Mouse (Mus musculus) liver, adult 2 months (tissue): ENCODE measurements around the gene Ldah.

Source experiments
- CTCF ChIP-seq: fragments of 200-500 bp; IDR thresholded peaks from 2 replicates; pipeline ENCODE4 v1.5.1; 2011; ENCODE audit warnings: low read depth, low read length, control low read depth
- POLR2A ChIP-seq: fragments of 200-500 bp; IDR thresholded peaks from 2 replicates; pipeline ENCODE4 v1.6.1; 2011; ENCODE audit warnings: low read length, control low read depth; ENCODE audit not compliant: insufficient read depth; ENCODE audit errors: extremely low read depth

- TF ChIP-seq CTCF (no peak), POLR2A (no peak)
Measured at GRCm38 (mm10) chr12:8231101-8231500, 23.2 kb downstream of the Ldah start.
